Mouse (Mus musculus) lung, adult 2 months (tissue): ENCODE measurements around the gene Psrc1. TPM values are rescaled to one million over a fixed set of nuclear protein-coding genes. Genes with fewer than 3 reads are reported as not detected.
A peak's percentile ranks its signal among the peaks of the same experiment; 100 is the strongest.

Experiments used
- DNase-seq: peaks from one replicate; pipeline ENCODE4 v3.0.0; 2022
- H3K4me1 ChIP-seq: fragments of 200-500 bp; 2 replicates; pipeline ENCODE4 v1.6.1; 2011; ENCODE audit warnings: low read length; ENCODE audit not compliant: control insufficient read depth, insufficient read depth
- H3K4me3 ChIP-seq: fragments of 200-500 bp; replicated peaks from 2 replicates; pipeline ENCODE3; 2011; ENCODE audit warnings: low read depth, mild to moderate bottlenecking, control low read depth, low read length; ENCODE audit errors: extremely low read depth
- CTCF ChIP-seq: fragments of 200-500 bp; IDR thresholded peaks from 2 replicates; pipeline ENCODE4 v1.5.1; 2011; ENCODE audit warnings: mild to moderate bottlenecking, low read length, control low read depth; ENCODE audit not compliant: insufficient read depth
- POLR2A ChIP-seq: fragments of 200-500 bp; IDR thresholded peaks from 2 replicates; pipeline ENCODE4 v1.6.1; 2011; ENCODE audit warnings: low read depth, mild to moderate bottlenecking, control low read depth, low read length, borderline replicate concordance; ENCODE audit errors: extremely low read depth
- WGBS: fragments of 180-500 bp; shearing (Covaris S2); methylation state at CpG from one replicate; pipeline ENCODE4 v1.1.7; 2018; 5-methylcytosine and 5-hydroxymethylcytosine counted together
- polyA plus RNA-seq: library from polyadenylated mRNA; depleted of rRNA; stranded (reverse); fragments of >200 nt; gene quantifications from 2 replicates; pipeline ENCODE4 v1.2.3, GENCODE M21; 2012

The Psrc1 gene
- polyA plus RNA-seq, 1 experiment, result 2.3 TPM

GRCm38 (mm10) chr3:108360894-108361293 is 22.7 kb upstream of the Psrc1 start:
- TF ChIP-seq POLR2A (no peak), CTCF (no peak)
- Histone ChIP-seq H3K4me3 (no peak overlapping the region), H3K4me1 (no peaks in the 10 kb centered on the region)
- WGBS, result 33% methylated on average over 7 of the region's 7 CpGs
- no peak for DNase-seq

GRCm38 (mm10) chr3:108363626-108364025 is 20.0 kb upstream of the Psrc1 start:
- TF ChIP-seq POLR2A, result no peak
- WGBS, result 41% methylated on average over 3 of the region's 3 CpGs
- DNase-seq, result no peak
- Histone ChIP-seq H3K4me3 (no peak overlapping the region), H3K4me1 (no peaks in the 10 kb centered on the region)

- no peak within 1 kb of the TSS for H3K4me3 ChIP-seq
- TF ChIP-seq CTCF, result no peak
- no peak for TF ChIP-seq POLR2A
- H3K4me1 ChIP-seq, result no peaks in the 10 kb centered on the region
- WGBS, result 59% methylated on average over 9 of the region's 9 CpGs
- DNase-seq, result no peak
Measured at GRCm38 (mm10) chr3:108364270-108364995, 19.2 kb upstream of the Psrc1 start, which contains the start of gene Mybphl. TSS of gene Mybphl (plus strand) at chr3:108364911.

- Histone ChIP-seq H3K4me3 (no peak overlapping the region), H3K4me1 (no peaks in the 10 kb centered on the region)
- 59% methylated on average over 9 of the region's 9 CpGs for WGBS
- DNase-seq, result no peak
- no peak for TF ChIP-seq POLR2A
- no peak for TF ChIP-seq CTCF
Measured at GRCm38 (mm10) chr3:108367173-108367572, 16.5 kb upstream of the Psrc1 start.

- no peak for DNase-seq
- TF ChIP-seq POLR2A (no peak), CTCF (no peak)
- 70% methylated on average over 3 of the region's 3 CpGs for whole genome bisulfite sequencing
- no peak overlapping the region for H3K4me3 ChIP-seq
- no peaks in the 10 kb centered on the region for H3K4me1 ChIP-seq
Measured at GRCm38 (mm10) chr3:108367828-108368227, 15.8 kb upstream of the Psrc1 start.

GRCm38 (mm10) chr3:108368721-108369120 is 14.9 kb upstream of the Psrc1 start:
- 66% methylated on average over 5 of the region's 5 CpGs for WGBS
- H3K4me1 ChIP-seq, result no peaks in the 10 kb centered on the region
- TF ChIP-seq CTCF (no peak), POLR2A (no peak)
- H3K4me3 ChIP-seq, result no peak overlapping the region
- DNase-seq, result no peak

GRCm38 (mm10) chr3:108372274-108372673 is 11.4 kb upstream of the Psrc1 start:
- TF ChIP-seq CTCF, result no peak
- no peak for TF ChIP-seq POLR2A
- WGBS, result 16% methylated on average over 3 of the region's 3 CpGs
- Histone ChIP-seq H3K4me3 (no peak overlapping the region), H3K4me1 (no peaks in the 10 kb centered on the region)
- no peak for DNase-seq

GRCm38 (mm10) chr3:108372691-108373090 is 10.9 kb upstream of the Psrc1 start:
- Histone ChIP-seq H3K4me1 (no peaks in the 10 kb centered on the region), H3K4me3 (no peak overlapping the region)
- no peak for DNase-seq
- TF ChIP-seq POLR2A (no peak), CTCF (no peak)
- WGBS, result 45% methylated on average over 3 of the region's 3 CpGs

GRCm38 (mm10) chr3:108378875-108379663 is 4.6 kb upstream of the Psrc1 start:
- no peak for DNase-seq
- 76% methylated on average over 7 of the region's 7 CpGs for WGBS
- Histone ChIP-seq H3K4me3 (no peak overlapping the region), H3K4me1 (peaks cover 3% of the 10 kb centered on the region)
- TF ChIP-seq CTCF (no peak), POLR2A (no peak)

- no peak overlapping the region for H3K4me3 ChIP-seq
- H3K4me1 ChIP-seq, result peaks cover 5% of the 10 kb centered on the region
- no peak for DNase-seq
- 82% methylated on average over 6 of the region's 6 CpGs for WGBS
- TF ChIP-seq POLR2A (no peak), CTCF (peak; percentile 52)
Measured at GRCm38 (mm10) chr3:108380695-108381094, 2.9 kb upstream of the Psrc1 start.
